Mouse (Mus musculus): ENCODE measurements around the gene Sh2b1.

Sh2b1 gene

DNA sequence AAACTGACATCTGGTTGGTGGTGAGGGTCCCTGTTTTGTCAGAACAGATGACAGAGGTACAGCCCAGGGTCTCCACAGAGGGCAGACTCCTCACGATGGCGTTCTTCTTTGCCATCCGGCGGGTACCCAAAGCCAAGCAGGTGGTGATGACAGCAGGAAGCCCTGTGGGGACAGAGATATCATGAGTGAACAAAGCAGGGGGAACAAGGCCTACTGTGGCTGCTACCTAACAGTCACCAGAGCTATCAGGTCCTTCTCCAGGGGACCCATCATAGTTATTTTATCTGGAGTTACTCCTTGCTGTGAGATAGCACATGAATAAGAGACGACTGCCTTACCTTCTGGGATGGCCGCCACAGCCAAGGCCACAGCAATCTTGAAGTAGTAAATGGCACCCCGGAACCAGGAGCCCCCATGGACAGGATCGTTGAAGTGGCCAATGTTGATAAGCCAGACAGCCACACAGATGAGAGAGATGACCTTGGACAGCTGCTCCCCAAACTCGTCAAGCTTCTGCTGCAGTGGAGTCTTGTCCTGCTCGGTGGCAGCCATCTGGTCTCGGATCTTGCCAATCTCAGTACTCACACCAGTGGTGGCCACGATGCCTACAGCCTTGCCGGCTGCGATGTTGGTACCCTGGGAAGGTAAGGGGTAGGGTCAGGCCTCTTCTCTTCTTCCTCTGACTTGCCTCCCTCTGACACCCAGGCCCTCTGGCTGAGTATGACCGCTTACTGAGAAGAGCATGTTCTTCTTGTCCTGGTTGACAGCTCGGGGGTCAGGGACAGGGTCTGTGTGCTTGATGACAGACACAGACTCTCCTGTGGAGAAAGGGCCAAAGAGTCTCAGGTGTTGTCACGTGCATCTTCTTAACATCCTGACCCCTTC is 18.6 kb downstream of the Sh2b1 start:
- DNase-seq (ENCODE audit: low spot score) = no peak

DNA sequence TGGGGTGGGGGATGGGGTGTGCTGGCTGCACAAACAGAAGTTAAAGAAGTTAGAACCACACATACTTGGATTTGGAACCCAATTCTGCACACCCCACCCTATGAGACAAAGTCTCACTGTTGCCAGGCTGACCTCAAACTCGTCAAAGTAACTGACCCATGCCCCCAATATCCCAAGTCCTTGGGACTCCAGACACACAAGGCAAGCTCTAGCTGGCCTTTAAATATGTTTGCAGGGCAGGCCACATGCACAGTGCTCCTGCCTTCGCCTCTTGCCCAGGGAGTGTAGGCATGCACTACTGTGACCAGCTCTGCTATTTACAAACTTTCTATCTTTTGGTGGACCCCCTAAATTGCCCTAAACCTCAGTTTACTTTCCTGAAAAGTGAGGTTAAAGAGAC is 20.0 kb downstream of the Sh2b1 start:
- no peak for DNase-seq (ENCODE audit: low spot score)

DNA sequence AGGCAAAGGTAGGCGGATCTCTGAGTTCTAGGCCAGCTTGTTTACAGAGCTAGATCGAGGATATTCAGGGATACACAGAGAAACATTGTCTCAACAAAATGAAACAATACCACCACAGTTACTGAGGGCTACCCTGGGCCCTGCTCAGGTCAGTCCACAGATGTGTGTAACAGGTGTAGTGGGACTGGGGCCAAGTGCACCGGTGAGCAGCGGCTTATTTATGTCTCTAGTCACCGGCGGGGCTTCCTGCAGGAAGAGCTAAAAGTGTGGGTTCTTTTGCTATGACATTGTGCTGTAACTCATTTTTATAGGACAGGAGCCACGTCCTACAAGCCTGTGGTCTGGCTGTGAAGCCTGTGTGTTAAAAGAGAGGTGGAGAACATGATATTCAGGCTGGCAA is 21.4 kb downstream of the Sh2b1 start:
- no peak for DNase-seq (ENCODE audit: low spot score)

DNA sequence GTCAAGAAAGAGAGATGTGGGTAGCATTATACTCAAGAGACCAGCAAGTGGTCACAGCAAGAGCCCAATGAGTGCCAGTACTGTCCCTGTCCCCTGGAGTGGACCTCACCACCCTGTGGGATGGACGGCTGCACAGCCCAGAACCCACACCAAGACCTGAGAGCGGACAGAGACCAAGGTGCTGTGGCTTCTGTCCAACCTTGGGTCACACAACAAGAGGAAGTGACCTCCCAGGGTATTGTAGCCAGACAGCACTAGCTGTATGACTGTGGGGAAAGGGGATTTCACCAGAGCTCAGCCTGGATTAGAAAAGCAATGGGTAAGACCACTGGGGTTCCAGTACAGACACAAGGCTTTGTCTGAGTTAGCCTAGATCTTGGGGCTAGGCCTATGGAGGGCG is 23.0 kb downstream of the Sh2b1 start:
- DNase-seq (ENCODE audit: low spot score) = no peak

DNA sequence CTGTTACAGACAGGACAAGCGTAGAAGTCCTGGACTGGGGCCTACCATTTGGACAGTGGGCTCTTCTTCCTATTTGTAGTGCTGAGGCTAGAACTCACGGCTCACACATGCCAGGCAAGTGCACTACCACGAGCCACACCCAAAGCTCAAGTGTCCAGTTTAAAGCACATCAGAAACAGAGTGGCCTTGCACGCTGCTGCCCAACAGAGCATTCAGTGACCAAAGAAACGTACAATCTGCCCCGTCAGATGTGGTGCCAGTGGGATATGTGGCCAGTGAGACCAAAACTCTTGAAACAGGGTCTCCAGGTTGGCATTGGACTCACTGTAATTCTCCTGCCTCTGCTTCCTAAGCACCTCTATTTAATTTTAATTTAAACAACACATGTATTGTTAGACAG is 24.6 kb downstream of the Sh2b1 start:
- DNase-seq (ENCODE audit: low spot score) = no peak

DNA sequence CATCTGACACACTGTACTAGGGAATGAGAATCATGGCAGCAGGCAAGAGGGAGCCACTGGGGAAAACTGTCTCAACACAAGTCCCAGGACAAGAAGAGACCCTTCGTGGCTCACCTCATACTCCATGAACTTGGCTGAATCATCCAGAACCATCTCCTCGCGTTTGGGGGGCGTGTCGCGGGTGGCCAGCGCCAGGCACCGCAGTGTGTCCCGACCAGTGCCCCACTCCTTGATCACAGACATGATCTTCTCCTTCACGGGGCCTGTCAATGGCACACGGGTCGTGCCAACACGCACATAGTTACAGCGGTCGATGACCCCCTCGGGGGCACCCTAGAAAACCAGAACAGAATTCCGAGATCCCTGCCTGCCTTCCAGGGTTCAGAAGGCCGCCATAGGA is 25.2 kb downstream of the Sh2b1 start:
- no peak for DNase-seq (ENCODE audit: low spot score)

DNA sequence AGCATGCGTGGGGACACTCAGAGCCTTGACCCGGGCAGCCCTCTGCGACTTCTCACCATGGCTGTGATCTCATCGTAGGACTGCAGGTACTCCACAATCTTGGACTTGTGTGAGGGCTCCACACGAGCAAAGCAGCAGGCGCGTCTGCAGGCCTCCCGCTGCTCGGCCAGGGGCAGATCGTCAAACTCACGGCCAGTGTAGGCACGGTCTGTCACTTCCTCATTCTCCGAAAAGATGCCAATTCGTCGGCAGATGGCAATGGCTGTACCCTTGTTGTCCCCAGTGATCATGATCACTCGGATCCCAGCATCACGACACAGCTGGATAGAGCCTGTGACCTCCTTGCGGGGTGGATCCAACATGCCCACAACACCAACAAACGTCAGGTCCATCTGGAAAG is 26.7 kb downstream of the Sh2b1 start:
- no peak for DNase-seq (ENCODE audit: low spot score)

DNA sequence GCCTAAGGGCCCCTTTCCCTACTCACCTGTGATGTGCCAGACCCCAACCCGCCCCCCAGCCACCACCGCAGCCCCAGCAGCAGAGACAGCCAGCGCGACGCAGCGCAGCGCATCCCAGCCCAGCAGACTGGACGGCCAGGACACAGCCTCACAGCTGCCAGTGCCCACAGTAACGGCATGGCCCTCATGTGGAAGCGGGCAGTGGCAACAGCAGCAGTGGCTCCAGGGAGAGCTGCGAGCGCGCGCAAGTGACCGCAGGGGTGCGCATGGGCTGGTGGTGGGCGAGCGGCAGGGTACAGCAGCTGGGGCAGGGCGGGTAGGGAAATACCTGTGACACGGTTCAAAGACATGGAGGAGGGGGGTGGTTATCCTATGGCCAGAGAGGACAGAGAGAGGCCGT is 29.0 kb downstream of the Sh2b1 start:
- no peak for DNase-seq (ENCODE audit: low spot score)

DNA sequence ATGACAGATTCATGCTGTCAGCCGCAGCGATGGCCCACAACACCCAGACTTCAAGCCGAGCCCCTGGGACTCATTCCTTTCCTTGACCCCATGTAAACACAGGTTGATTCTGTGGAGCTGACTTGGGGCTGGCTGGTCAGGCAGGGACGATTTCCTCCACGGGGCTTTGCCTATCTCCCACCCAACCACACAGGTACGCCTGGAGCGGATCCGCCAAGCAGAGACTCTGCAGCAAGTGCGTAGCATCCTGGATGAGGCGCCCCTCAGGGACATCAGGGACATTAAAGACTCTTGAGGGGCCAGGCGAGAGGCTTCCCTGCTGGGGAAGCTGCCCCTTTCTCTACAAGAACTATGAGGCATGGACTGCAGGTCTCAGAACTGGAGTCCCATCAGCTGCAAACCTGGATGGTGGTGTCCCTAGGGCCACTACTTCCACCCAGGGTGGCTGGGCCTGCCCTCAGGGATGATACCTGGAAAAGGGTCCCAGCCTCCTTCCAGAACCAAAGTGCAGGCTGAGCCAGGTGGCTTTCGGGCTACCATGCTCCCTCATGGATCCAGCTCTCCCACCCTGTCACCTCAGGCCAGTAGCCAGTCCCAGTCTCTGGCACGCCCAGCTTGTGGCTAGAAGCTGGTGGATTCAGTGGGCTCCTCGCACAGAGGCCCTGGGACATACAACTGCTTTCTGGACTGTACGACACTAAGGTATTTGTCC is 30.0 kb downstream of the Sh2b1 start:
- no peak for DNase-seq (ENCODE audit: low spot score)

DNA sequence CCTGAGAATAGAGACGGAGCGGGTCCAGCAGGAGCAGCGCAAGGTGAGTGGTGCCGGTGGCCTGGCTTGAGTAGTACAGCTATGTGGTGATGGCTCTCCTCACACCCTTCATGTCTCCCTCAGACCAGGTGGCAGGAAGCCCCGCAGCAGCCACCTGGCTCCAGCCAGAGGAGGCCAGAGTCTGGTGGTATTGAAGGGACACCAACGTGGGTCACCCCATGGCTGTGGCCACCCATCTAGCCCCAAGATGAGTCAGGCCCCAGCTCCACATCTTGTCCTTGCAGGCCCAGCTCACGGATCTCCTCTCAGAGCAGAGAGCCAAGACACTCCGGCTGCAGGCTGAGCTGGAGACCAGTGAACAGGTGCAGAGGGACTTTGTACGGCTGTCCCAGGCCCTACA is 30.7 kb downstream of the Sh2b1 start:
- DNase-seq (ENCODE audit: low spot score) = no peak

DNA sequence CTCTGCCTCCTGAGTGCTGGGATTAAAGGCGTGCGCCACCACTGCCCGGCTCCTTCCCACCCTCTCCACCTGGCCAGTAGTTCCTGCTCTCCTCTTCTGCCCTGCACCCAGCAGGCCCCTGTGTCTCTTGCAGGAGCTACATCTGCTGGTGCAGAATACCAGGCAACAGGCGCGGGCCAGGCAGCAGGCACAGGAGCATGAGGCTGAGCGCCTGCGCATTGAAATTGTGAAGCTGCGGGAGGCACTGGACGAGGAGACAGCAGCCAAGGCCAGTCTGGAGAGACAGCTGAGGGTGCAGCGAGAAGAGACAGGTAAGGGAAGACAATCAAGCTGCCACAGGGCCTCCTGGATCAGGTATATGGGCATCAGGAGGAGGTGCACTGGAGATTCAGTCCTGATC is 31.2 kb downstream of the Sh2b1 start:
- no peak for DNase-seq (ENCODE audit: low spot score)

DNA sequence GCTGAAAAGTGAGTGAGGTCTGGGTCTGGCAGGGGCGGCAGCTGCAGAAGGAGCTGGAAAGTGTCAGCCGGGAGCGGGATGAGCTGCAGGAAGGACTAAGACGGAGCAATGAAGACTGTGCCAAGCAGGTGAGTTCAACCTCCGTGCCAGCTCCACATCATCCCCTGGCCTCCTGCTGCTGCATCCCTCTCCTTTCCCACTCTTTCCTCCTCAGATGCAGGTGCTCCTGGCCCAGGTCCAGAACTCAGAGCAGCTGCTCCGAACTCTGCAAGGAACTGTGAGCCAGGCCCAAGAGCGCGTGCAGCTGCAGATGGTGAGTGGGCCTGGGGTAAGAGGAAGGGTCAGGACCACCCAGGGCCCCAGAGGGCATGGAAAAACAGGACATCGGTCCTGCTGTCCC is 35.1 kb downstream of the Sh2b1 start:
- DNase-seq (ENCODE audit: low spot score) = no peak

DNA sequence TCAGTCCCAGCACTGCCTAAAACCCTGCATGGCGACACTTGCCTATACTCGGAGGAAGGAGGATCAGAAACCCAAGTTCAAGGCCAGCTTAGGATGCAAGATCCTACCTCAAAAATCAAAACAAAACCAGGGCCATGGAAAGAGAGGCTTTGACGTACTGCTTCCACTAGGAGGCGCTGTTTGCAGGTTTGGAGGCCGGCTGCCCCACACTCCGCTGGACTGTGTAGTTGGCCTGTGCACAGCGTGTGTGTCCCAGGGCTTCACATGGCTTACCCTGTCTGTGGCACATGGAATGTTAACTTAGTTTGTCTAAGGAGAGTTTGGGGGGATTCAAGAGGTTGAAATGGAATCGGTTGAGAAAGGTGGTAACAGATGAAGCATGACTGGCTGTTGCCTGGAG is 38.4 kb downstream of the Sh2b1 start:
- peak; percentile 58 for DNase-seq (ENCODE audit: low spot score)

DNA sequence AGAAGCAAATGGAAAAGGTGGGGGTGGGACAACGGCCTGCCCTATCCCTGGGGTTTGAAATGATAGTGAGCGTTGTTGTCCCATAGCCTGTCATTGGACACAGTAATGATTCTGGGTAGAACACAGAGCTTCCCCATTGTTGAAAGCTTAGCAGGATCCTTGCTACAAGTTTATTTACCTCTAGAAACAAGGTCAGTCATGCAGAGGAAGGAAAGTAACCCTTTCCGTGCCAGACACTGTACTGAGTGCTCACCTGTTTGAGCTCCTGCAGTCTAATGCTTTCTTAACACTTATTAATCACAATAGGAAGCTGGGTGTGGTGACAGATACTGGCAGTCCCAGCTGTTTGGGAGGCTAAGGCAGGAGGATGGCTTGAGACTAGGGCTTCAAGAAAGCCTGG is 39.4 kb downstream of the Sh2b1 start:
- no peak for DNase-seq (ENCODE audit: low spot score)

DNA sequence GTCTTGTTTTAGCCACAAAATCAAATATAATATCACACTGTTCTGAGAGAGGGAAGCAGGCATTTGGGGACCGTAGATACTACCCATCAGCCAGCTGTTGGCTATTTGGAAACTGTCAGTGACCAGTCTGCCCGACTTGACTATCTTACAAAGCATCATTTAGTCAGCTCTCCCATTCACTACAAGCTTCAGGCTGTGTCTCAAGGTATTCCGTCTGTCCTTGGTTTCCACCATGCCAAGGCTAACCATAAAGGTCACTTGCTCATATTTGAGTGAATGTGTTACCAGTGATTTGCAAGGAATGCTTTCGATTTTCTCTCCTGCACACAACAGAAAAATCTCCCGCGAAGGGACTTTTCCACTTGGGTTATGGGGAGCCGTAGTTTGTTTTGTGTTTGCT is 40.5 kb downstream of the Sh2b1 start:
- no peak for DNase-seq (ENCODE audit: low spot score)

DNA sequence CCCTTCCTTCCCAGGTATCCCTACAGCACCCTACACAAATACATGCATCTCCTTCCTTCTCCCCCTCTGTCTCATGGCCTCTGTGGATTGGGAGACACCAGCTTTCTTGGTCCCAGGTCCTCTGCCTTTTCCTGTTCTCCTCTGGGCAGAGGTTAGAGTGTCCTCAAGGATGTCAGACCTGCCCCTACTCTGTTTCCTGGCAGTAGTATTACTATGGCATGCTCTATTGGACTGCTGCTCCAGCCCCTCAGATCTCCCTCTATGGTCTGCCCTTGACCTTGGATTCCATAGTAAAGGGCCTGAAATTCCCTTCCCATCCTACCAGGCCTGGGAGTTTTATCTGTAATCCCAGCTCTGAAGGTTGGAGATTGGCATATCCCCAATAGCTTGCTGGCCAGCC is 45.1 kb downstream of the Sh2b1 start:
- DNase-seq (ENCODE audit: low spot score) = no peak

DNA sequence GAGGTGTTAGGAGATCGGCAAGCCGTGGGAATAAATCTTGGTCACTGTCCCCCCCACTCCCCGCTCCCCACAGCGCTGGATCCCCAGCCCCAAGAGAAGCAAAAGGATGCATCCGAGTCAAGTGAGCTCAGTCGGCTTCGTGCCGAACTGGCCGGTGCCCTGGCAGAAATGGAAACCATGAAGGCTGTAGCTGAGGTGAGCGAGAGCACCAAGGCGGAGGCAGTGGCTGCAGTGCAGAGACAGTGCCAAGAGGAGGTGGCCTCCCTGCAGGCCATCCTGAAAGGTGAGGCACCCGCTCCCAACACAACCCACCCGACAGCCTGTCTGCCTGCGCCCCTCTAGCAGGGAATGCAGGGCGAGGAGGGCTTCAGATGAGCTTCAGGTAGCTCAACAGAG is 45.7 kb downstream of the Sh2b1 start:
- DNase-seq (ENCODE audit: low spot score) = no peak

DNA sequence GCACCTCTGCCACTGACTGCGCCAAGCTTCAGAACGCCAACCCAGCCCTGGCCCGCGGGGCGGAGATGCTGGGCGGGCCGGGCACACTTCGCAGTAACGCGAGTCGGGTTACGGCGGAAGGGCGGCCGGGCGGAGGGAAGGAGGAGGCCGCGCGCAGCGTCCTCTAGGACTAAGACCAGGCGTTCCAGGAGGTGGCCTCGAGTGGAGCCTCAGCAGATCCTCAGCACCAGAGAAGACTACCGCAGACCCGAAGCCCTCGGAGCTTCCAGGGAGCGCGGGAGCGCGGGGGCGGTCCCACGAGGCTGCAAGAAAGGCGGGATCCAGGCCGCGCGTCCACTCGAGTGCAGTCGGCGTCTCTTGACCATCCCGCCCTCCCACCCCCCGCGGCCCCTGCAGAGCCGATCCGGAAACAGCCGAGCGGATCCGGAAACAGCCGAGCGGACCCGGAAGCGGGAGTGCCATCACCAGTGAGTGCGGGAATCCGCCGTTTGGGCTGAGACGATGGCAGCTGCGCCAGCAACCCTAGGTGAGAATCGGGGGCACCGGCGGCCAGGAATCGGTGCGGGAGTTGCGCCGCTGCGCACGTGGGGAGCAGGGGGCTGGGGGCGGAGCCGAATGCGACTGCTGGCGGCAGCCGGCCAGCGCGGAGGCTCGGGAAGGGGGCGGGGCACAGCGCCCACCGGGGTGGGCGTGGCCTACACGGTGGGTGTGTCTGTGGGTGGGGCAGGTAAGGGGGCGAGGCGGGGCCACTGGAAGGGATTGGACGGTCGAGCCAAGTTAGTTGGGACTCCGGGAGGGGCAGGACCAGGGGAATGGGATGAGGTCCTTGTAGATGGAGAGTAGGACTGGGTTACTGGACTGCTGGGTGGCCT is 46.4 kb downstream of the Sh2b1 start, which contains the start of gene Rabep2:
Gene Rabep2, plus strand, starts transcription at position 129 of the 872 bp plus-strand sequence.
- peak; percentile 98 for DNase-seq (ENCODE audit: low spot score)

DNA sequence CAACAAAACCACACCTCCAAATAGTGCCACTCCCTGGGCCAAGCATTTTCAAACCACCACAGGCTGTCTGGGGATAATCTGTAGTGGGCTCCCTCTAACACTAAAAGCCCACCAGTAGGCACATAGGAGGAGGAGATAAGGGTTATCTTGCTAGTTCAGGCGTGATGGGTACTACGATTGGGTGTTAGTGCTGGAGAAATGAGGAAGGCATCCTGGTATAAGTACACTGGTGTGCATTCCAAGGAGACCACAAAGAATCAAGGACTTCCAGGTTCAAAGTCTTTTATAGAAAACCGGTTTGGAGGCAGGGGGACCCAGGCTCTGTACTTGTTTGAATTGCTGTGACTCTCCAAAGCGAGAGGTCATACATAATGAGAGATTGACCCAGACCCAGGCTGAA is 47.1 kb downstream of the Sh2b1 start:
- DNase-seq (ENCODE audit: low spot score) = no peak

DNA sequence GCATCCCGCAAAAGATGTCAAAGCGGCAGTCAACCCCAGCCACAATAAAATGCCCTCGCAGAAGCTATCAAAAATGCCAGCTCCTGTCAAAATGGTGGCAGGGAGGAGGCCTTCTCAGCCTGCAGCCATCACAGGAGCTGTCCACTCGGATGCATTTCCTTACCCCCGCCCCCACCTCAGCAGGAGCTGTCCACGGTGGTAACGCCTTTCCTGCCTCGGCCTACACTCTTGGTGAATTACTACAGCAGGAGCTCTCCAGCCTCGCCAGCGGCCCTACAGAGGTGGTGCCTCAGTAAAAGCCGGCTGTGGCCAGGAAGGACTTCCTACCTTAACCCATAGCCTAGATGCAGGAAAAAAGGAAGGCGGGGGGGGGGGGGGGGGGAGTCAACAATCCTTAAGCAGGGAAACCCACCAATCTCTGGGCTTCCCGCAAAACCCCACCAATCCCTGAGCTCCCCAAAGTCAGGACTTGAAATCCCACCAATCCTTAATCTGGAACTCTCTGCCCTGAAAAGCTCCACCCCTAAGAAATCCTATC is 47.8 kb downstream of the Sh2b1 start:
- DNase-seq (ENCODE audit: low spot score) = no peak

DNA sequence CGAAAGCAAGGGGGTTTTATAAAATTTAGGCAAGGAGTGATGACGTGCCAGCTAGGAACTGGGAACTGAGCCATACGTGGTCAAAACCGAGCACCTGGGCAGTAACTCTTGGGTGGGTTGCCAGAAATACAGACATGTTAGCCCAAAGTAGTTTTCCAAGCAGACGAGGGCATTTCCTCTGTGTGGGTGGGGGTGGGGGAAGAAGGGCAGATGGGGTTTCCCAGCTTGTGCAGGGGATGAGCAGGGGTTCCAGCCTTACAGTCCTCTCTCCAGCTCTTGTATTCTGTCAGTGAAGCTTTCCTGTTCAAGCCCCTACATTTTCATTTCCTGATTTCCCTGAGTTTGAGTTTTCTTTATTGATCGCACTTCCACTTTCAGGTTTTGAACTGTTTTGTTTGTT is 51.1 kb downstream of the Sh2b1 start:
- DNase-seq (ENCODE audit: low spot score) = no peak

DNA sequence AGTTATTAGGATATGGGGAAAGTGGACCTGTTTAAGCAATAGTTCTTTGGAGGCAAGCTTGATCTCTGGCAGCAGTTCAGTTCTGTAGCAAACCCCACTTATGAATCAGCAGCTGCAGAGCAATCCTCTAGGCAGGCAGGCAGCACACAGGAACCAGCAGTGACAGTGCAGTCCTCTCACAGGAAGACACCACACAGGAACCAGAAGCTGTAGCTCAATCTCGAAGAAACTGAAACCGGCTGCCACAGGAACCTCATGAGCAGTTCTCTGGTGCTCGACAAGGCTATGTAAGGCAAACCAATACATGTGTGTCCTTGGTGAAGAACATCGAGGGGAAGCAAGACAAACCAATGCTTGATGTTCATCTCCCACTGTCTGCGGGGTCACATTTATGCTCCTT is 53.5 kb downstream of the Sh2b1 start:
- DNase-seq (ENCODE audit: low spot score) = no peak
